Mouse (Mus musculus) olfactory bulb, adult 2 months (tissue): Measurements from ENCODE around the gene Otog.

Source experiments
- CTCF ChIP-seq: fragments of 200-500 bp; IDR thresholded peaks from 2 replicates; pipeline ENCODE4 v1.5.1; 2012; ENCODE audit warnings: low read depth, mild to moderate bottlenecking, low read length, moderate library complexity; ENCODE audit not compliant: insufficient read depth
- POLR2A ChIP-seq: fragments of 200-500 bp; IDR thresholded peaks from 2 replicates; pipeline ENCODE4 v1.6.1; 2012; ENCODE audit warnings: mild to moderate bottlenecking, low read depth, low read length, moderate library complexity; ENCODE audit not compliant: insufficient read depth

- TF ChIP-seq CTCF (no peak), POLR2A (no peak)
These were observed 74.9 kb downstream of the Otog start for GRCm38 (mm10) chr7:46315692-46316091.
